Mouse (Mus musculus) heart, adult 10 weeks (tissue): ENCODE results near the gene Acbd4. TPM values are rescaled to one million over a fixed set of nuclear protein-coding genes. Genes with fewer than 3 reads are reported as not detected.

Experiments used
- polyA plus RNA-seq: library from polyadenylated mRNA; stranded (reverse); fragments of 350-450 nt; fragmentation: Illumina TruSeq; extraction: RNeasy Lipid Tissue Mini Kit (QIAGEN cat#74804); gene quantifications from one replicate; pipeline ENCODE4 v1.2.3, GENCODE M21; 2014; ENCODE audit warnings: low read depth, low replicate concordance

Gene Acbd4
- polyA plus RNA-seq, result 43.1 TPM

GRCm38 (mm10) chr11:103101481-103101865 lies at the start of gene Acbd4, which contains the start of gene Plcd3:
TSS of gene Acbd4 (plus strand) at chr11:103101682.
TSS of gene Plcd3 (minus strand) at chr11:103101658.

DNA sequence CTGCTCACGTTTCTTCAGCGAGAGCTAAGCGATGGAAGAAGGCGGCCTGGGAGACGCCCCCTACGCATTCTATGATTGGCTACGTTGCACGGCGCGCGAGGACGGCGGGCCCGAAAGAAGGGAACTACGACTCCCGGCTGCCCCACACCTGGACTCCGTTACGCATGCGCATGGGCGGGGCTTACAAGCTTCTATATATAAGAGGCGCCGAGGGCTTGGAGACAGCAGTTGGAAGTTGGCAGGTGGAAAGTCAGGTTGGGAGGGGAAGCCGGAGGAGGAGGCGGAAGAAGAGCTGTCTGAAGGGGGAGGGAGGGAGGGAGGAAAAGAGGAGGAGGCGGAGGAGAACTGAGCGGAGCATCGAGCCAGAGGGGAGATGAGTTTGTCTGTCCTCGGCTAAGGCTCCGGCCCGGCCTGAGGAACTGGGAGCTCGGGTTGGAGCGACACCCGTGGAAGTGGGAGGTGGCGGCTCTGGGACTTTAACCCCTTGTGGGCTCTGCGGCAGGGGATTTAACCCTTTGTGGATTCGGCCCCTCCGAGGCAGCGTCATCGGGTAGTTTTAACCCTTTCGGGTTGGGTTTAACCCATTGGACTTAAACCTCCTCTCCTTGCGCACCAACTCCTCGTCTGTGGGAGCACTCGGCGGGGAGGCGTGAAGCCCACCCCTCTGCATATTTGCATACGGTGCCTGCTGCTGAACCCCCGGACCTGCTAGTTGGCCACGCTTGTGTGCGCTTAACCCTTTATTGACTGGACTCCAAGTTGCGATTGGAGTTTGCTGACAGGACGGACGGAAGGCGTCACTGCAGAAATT lies 14.7 kb downstream of the Acbd4 start, which contains the start of gene Hexim1:
TSS of gene Hexim1 (plus strand) at position 224 of the 811 bp plus-strand sequence.

GRCm38 (mm10) chr11:103131701-103132575 lies 30.5 kb downstream of the Acbd4 start, which contains the start of gene Hexim2:
TSS of gene Hexim2 (plus strand) at chr11:103132429.

Other genes starting within 250 kb of the Acbd4 start
- 32.4 TPM for gene Eftud2, start 220.7 kb upstream of the Acbd4 start, polyA plus RNA-seq
- gene Ccdc103, start 220.5 kb upstream of the Acbd4 start, polyA plus RNA-seq, result 0.42 TPM
- not detected for gene Fam187a, start 216.5 kb upstream of the Acbd4 start, polyA plus RNA-seq
- not detected for gene Gfap, start 200.8 kb upstream of the Acbd4 start, polyA plus RNA-seq
- gene Kif18b, start 176.6 kb upstream of the Acbd4 start, polyA plus RNA-seq, result not detected
- not detected for gene C1ql1, start 155.0 kb upstream of the Acbd4 start, polyA plus RNA-seq
- 49.8 TPM for gene Nmt1, start 73.5 kb upstream of the Acbd4 start, polyA plus RNA-seq
- gene Dcakd, start 73.3 kb upstream of the Acbd4 start, polyA plus RNA-seq, result 52.5 TPM
- gene Plcd3, start within 50 bp of the Acbd4 start, polyA plus RNA-seq, result 17.6 TPM
- gene Hexim1, start 14.5 kb downstream of the Acbd4 start, polyA plus RNA-seq, result 18.4 TPM
- gene Hexim2, start 30.7 kb downstream of the Acbd4 start, polyA plus RNA-seq, result 1.2 TPM
- 13.6 TPM for gene Fmnl1, start 69.4 kb downstream of the Acbd4 start, polyA plus RNA-seq
- gene 1700023F06Rik, start 106.9 kb downstream of the Acbd4 start, polyA plus RNA-seq, result not detected
- gene Spata32, start 116.8 kb downstream of the Acbd4 start, polyA plus RNA-seq, result not detected
- 3.2 TPM for gene Map3k14, start 165.8 kb downstream of the Acbd4 start, polyA plus RNA-seq